Mouse (Mus musculus) heart, postnatal 25 days (tissue): ENCODE results near the gene Snx29. TPM values are rescaled to one million over a fixed set of nuclear protein-coding genes. Genes with fewer than 3 reads are reported as not detected.
A peak's percentile ranks its signal among the peaks of the same experiment; 100 is the strongest.

Experiments used
- DNase-seq: peaks from one replicate; pipeline ENCODE4 v3.0.0; 2022; ENCODE audit warnings: low spot score
- intact Hi-C: fragments of 180-260 bp; cut with DNase I; formaldehyde crosslinking; loops from one replicate; pipeline ENCODE4 v1.15.1; 2025
- total RNA-seq, 2 experiments: library from RNA; stranded (reverse); gene quantifications; 2 replicates each; pipeline ENCODE4 v1.2.3; 2021

Gene Snx29
- total RNA-seq, 2 experiments from 2014 or later = 9.6 to 12.4 TPM

DNA sequence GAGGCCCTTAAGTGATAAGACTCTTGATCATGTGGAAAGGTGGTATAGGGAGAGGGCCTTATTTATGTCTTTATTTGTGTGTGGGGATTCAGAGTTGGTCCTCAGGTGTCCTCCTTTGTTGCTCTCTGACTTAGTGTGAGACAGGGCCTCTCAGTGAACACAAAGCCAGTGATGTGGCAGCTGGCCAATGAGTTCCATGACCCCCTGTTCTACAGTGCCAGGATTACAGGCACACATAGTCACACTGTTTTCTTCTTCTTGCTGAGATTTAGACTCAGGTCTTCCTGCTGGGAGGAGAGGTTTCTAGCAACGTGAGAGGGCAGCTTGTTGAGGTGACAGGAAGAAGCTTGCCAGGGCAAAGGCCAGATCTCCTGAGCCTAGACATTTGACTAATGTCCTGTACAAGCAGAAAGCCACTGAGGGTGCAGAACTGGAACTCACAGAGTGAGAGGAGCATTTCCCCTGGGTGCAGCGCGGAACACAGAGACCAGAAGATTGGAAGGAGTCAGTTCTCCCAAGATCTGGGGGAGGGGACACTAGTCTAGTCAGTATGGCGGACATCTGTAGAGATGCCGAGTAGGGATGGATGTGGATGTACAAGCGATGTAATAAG lies 151.3 kb downstream of the Snx29 start:
- intact Hi-C loops = loop anchor here (5.0 kb wide), 1 partner anchor 58 kb away; no protein-coding TSS in a partner anchor
- DNase-seq = no peak

DNA sequence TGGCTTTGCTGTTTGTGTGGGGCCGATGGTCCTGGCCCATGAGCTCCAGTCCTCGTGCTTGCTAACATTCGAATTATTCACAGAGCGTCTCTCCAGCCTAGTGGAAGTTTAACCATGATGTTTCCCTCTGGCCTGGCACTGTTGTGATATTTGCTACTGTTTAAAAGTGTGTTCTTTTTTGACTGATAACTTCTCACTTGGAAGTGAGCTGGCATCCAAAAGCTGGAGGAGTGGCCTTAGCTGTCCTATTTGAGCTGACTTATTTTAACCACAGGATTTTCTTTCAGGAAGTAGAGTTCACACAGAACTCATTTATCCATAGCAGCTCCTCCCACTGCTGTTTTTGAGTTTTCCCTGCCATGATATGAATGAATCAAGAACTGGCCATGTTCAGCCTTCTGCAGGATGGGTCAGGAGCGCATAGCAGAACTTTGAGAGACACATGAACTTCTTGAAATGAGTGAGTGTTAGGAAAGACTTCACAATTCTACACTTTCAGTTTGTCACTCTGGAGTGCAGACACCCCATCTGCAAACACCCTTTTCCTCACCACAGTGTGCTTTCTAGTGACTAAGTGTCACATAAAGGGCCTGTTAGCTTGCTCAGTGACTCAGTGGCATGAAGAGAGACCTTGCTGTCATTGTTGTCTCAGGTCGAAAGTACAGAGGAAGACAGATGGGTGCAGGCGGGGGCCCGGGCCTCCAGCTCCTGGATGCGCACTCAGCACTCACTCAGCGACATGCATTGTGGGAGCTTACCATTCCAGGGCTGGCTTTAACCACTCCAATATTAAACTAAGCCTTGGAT lies 152.6 kb downstream of the Snx29 start:
- intact Hi-C loops = no loop called here
- no peak for DNase-seq

DNA sequence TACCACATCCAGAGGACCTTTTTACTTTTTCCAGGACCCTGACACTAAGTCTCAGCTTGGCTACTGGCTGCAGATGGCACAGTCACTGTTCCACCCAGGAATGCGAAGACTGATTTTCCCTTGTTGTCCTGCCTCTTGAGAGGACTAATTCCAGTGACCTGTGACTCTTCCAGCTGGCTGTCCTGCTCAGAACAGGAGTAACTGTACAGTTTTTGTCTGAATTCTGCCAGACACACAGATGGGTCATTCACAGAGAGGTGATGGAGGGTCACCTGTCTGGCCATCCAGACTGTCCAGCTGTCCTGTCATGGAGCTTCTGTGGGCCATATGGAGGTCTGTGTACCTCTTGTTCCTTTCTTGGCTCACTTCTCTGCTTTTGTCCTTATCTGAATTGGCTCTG lies 153.6 kb downstream of the Snx29 start:
- DNase-seq = no peak
- intact Hi-C loops = no loop called here

- intact Hi-C loops = no loop called here
- DNase-seq = no peak
Observed at GRCm38 (mm10) chr16:11476968-11477367, 154.3 kb downstream of the Snx29 start.

DNA sequence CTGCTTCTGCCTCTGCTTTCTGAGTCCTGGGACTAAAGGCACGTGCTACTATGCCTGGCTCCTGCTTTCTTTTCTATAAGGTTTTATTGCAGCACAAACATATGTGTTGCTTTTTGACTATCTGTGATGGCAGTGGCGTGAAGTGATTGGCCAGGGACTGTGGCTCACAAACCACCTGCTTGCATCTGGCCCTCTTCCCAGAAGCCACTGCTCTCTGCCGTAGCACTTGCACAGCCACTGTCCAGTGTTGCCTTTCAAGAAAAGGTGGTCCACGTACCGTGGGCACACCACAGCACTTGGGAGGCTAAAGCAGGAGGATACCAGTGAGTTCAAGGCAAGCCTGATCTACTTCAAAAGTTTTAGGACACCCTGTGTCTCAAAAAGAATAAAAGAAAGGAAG lies 154.9 kb downstream of the Snx29 start:
- intact Hi-C loops = no loop called here
- no peak for DNase-seq

DNA sequence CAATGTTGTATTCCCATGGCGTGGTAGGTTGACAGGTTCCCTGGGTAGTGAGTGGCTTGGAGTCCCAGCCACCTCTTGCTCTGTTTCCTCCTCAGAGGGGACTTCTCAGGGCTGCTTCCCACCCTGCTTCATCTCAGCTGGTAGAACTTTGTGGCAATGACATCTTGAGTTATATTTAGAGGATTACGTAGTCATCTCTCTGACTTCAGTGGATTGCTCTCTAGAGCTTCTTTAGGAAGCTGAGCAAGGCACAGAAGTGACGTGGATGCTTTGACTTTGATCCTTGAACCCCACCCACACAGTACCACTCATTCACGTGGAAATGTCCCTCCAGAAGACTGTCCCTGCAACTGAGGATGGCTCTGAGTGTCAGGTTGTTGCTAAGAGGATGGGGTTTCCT lies 156.9 kb downstream of the Snx29 start:
- no peak for DNase-seq
- intact Hi-C loops = no loop called here

DNA sequence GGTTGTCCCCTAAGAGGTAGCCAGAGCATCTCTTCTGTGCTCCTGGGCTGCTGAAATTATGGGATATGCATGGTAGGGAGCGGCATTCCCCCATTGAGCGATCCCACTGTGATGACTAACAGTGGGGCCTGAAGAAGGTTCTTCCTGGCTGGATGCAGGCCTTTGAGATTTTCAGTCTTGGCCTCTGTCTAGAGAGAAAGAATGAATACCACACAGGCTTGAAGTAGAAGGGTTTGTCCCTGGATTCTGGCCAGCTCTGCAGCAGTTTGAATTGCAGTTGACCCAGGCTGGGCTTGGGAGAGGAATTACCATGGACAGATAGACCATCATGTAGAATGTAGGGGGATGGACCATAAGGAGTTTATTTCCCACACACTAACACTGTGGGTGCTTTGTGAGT lies 159.5 kb downstream of the Snx29 start:
- DNase-seq = no peak
- intact Hi-C loops = no loop called here

DNA sequence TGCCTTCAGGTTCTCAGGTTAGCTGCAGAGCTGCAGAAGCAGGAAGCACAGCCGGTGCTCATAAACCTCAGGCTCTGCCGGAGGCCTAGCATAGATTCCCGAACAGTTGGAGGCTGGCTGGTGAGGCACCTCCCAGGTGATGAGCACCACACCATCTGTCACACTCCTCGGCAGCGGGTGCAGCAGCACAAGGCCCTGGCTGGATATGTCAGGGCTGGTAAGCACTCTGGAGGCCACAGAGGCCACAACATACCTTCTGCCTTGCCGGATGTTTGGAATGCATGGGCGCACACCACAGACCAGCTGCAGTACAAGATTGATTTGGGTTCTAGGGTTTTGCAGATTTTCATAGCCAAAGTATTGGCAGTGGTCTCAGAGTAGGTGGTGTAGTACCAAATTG lies 172.2 kb downstream of the Snx29 start:
- DNase-seq = no peak
- intact Hi-C loops = no loop called here

DNA sequence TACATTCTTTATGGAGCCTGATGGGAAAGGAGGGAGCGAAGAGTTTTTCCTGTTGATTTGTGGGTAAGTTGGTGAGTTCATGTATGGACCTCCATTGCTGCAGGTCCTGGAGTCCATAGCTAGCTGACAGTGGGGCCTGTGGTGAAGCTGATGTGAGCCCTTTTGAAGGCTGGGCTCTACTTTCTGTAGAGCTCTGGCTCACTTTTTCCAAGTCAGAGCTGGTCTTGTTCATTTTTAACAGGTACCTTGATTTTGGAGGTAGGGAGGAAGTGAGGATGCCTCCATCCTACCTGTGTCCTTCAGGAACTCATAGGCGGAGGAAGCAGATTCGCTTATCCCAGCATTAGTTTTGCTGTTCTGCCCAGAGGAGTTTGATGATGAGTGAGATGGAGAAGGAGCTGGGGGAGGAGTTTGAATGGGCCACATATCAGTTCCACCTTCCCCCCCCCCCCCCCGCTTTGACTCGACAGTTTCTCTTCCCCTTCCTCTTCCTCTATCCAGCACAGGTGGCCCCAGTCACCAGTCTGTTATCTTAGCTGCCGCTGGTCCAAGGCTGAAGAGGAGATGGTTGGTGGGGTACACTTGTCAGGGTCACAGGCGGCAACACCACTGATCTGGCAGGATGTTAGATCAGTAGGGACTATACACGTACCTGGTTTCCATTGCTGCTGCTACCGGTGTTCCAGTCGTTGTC lies 173.4 kb downstream of the Snx29 start:
- intact Hi-C loops = no loop called here
- no peak for DNase-seq

- DNase-seq = no peak
- intact Hi-C loops = no loop called here
Observed at GRCm38 (mm10) chr16:11496721-11497120, 174.0 kb downstream of the Snx29 start.

DNA sequence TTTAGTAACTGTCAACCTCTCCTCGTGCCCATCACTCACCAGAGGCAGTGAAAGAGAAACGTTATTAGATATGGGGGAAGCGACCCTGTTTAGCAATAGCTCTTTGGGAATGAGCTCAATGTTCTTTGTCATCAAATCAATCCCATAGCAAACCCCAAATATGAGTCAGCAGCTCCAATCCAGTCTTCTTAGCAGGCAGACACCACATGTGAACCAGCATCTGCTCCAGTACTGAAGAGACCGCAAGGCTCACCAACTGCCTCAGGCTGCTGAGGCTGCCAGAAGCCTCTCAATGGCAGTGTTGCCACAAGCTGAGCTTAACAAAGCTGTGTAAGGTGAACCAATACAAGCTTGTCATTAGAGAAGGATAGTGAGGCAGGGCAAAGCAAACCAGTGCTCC lies 177.4 kb downstream of the Snx29 start:
- DNase-seq = no peak
- intact Hi-C loops = no loop called here

DNA sequence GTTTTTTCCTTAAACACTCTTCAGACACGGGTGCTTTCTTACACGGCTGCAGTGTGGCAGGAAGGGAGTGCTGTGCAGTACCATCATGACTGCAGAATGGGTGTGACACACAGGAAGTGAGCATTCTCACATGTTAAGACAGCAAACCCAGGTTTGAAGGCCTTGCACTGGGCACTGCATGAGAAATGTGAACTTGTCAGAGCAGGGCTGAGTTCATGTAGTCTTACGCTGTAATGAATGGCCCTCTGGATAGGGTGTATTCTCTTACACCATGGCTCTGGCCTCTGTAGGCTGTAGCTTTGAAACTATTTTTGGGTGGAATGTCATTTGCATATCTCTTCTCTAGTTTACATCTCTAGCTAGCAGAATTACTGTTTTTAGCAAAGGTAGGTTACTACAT lies 178.4 kb downstream of the Snx29 start:
- intact Hi-C loops = no loop called here
- DNase-seq = no peak

DNA sequence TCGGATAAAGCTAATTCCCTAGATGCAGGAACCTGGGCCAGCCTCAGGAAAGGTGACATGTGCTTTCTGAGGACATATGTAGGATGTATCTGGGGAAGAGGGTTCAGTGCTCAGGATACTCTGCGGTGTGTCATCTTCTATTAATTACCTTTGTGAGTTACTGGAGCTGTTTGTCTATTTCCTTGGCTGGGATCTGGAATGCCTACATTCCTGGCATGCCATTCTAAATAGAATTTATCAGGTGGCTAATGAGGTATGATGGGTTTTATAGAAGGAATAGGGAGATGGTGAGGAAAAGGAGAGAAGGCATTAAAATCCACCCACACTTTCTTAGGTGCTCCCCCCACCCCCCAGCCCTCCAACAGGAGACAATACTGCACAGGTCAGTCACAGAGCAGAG lies 178.9 kb downstream of the Snx29 start:
- DNase-seq = no peak
- intact Hi-C loops = no loop called here

- no peak for DNase-seq
- intact Hi-C loops = no loop called here
Observed at GRCm38 (mm10) chr16:11504666-11505491, 182.2 kb downstream of the Snx29 start.

GRCm38 (mm10) chr16:11505492-11506176 lies 182.9 kb downstream of the Snx29 start:
- intact Hi-C loops = no loop called here
- DNase-seq = peak; percentile 49

- intact Hi-C loops = no loop called here
- no peak for DNase-seq
Observed at GRCm38 (mm10) chr16:11507188-11507731, 184.6 kb downstream of the Snx29 start.

DNA sequence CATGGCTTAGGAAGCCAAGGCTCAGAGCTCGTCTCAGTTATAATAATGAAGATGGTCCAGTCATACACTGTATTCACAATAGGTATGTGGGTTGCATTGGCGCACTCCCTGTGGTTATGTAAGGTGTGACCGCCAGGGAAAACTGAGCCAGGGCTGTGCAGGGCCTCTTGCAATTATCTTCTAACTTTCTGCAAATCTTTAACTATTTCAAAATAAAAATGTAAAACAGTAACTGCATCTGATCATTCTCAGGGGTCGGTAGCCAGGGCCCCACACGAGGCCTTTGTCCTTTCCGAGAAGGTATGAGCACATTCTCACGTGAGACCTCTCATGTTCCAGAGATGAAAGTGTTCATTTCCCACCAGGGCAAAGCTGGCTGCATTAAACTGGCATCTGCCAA lies 185.6 kb downstream of the Snx29 start:
- intact Hi-C loops = no loop called here

DNA sequence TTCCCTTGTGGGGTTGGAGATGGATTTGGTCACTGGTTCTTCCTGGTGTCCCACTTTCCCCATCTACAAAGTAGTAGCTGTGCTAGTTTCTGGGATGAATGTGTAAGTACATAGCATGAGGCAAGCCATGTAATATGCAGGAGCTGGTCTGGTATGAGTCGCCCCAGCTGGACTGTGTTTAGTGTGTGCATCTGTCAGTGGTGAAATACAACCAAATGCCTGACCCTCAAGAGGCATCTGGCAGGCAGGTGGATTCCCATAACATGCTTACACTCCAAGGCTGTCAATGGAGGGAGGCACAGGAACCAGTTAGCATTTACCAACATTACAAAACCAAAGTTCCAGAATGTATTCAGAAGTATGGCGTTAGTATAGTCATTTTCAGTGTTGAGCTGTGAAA lies 187.7 kb downstream of the Snx29 start:
- no peak for DNase-seq
- intact Hi-C loops = no loop called here

More for the DNA sequence above, 185.6 kb downstream of the Snx29 start:
- no peak for DNase-seq

DNA sequence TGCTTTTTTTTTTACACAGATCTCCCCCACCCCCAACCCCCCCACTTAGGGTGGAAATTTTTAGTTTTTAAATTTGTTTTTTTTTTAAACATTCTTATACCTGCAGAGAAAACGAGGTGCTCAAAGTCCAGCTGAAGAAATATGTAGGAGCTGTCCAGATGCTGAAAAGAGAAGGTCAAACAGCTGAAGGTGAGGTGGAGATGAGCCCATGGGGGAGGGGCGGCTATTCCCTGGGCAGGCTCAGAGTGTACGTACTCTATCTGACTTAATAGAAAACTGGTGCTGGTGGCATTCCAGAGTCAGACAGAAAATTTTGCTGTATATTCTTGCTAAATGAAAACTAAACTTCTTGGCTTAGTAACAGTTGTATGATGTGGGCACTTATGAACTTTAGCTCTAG lies 188.1 kb downstream of the Snx29 start:
- intact Hi-C loops = no loop called here
- DNase-seq = no peak
